Mouse (Mus musculus): Measurements from ENCODE around the gene Ncam1.

- TF ChIP-seq CTCF (IDR thresholded peaks at IDR 0.05; ENCODE audit: extremely low read depth, insufficient read depth, insufficient read length, insufficient replicate concordance): no peak
- TF ChIP-seq POLR2A (IDR thresholded peaks at IDR 0.05; ENCODE audit: low read depth, low read length): no peak
Observed at GRCm38 (mm10) chr9:49756725-49757124, 42.0 kb downstream of the Ncam1 start.

All from spleen, adult 2 months (tissue).